Mouse (Mus musculus): ENCODE results near the gene Tns3.

DNA sequence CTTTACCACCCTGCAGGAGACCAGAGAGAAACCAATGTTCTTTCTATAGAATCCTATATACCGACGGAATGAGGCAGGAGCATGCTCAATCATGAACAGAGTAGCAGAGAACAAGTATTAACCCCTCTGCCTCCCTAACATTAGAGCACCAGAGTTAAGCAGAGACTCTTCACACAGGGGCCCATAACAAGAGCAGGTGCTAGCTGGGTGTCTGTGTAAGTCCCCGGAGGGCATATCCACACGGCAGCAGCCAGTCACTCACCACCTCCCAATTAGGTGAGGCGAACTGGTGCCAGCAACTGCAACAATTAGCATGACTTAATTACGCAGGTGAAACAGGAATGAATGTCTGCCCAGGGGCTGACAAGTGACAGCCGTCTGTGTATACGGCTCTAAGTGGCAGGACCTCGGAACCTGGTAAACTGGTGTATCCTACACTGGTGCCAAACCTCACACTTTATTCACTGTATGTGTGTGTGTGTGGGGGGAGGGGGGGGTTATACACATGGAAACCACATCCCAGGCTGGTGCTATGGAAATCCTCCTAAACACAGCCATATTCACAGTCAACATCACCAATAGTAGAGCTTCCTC, 123.0 kb downstream of the Tns3 start:
- no peak for TF ChIP-seq POLR2A (IDR thresholded peaks at IDR 0.05; ENCODE audit: insufficient read depth, low read depth, low read length)
- no peak for TF ChIP-seq CTCF (IDR thresholded peaks at IDR 0.05; ENCODE audit: insufficient read depth, low read depth, low read length)
